Comparison of ENCODE assay signal across 35 mouse cellular contexts in genomic region chr10:127815888-127816287, GRCm38 (mm10). TPM values are rescaled to one million over a fixed set of nuclear protein-coding genes. Genes with fewer than 3 reads are reported as not detected.
DNase-seq lines count a peak whose midpoint lies in the region; ATAC-seq lines count a peak whose summit lies in the region.
"Had no signal": no experiment of that assay in that cellular context is flagged by ENCODE, and none has a peak within 500 bp of the region (broad histone marks: within the 10 kb centered on the region; RNA-seq: fewer than 3 reads in every experiment).

No protein-coding gene starts in this region.

- H3K9ac ChIP-seq in kidney, embryonic 15.5 days: no peak overlapping the region
- no peak overlapping the region for H3K9ac ChIP-seq in kidney, embryonic 16.5 days (replicated peaks; ENCODE audit: low read length)
- H3K9ac ChIP-seq: embryonic facial prominence, embryonic 13.5 days; forebrain, embryonic 13.5 days; hindbrain, embryonic 13.5 days had no signal

- DNase-seq in heart, adult 11 months: peak; percentile 45
- DNase-seq in heart, postnatal 4 days: no peak
- DNase-seq in kidney, adult 8-10 months: peak; percentile 30 to 59
- peak; percentile 18 to 59 for DNase-seq in kidney, postnatal 25 days
- DNase-seq: adrenal gland, adult 8-10 months; adrenal gland, postnatal 25 days; cerebellum, adult 11-12 months; cerebellum, adult 8-10 months; cerebellum, postnatal 10 days; cerebellum, postnatal 36 days; embryo, embryonic 11 days; gastrocnemius, postnatal 10 days; gastrocnemius, postnatal 36 days had no signal

- ATAC-seq in kidney, embryonic 15.5 days (replicated peaks; ENCODE audit: low FRiP score): no peak
- no peak for ATAC-seq in kidney, embryonic 16.5 days (ENCODE audit: low FRiP score, low TSS enrichment)
- ATAC-seq in erythroid progenitor cell, adult 5-6 weeks (replicated peaks; ENCODE audit: low FRiP score, poor library complexity, severe bottlenecking): no peak
- ATAC-seq: activated CD4-positive, CD25-positive, alpha-beta regulatory T cell, adult 4 months; forebrain, embryonic 13.5 days; forebrain, embryonic 16.5 days had no signal

- H3K9me3 ChIP-seq in kidney, embryonic 15.5 days (replicated peaks): 0 out of 2 replicates have a peak, but pooled peaks cover 2% of the 10 kb centered on the region
- H3K9me3 ChIP-seq in kidney, embryonic 16.5 days (ENCODE audit: low read length): peaks cover 7% of the 10 kb centered on the region

- no peak overlapping the region for H3K4me3 ChIP-seq in kidney, embryonic 15.5 days (replicated peaks)
- H3K4me3 ChIP-seq in kidney, embryonic 16.5 days (ENCODE audit: low read length): no peak overlapping the region
- H3K4me3 ChIP-seq: embryonic facial prominence, embryonic 10.5 days; embryonic facial prominence, embryonic 13.5 days; erythroblast, embryonic 14.5 days; forebrain, embryonic 10.5 days; forebrain, embryonic 13.5 days; hindbrain, embryonic 10.5 days; hindbrain, embryonic 13.5 days had no signal

- H3K4me1 ChIP-seq in kidney, embryonic 15.5 days: no peaks in the 10 kb centered on the region
- H3K4me1 ChIP-seq in kidney, embryonic 16.5 days (ENCODE audit: insufficient read depth, low read length): no peaks in the 10 kb centered on the region
- H3K4me1 ChIP-seq: embryonic facial prominence, embryonic 10.5 days; embryonic facial prominence, embryonic 13.5 days; forebrain, embryonic 10.5 days; forebrain, embryonic 13.5 days; hindbrain, embryonic 10.5 days; hindbrain, embryonic 13.5 days had no signal

- no peaks in the 10 kb centered on the region for H3K36me3 ChIP-seq in kidney, embryonic 15.5 days
- no peaks in the 10 kb centered on the region for H3K36me3 ChIP-seq in kidney, embryonic 16.5 days (ENCODE audit: insufficient read depth, low read length)
- H3K36me3 ChIP-seq: embryonic facial prominence, embryonic 10.5 days; embryonic facial prominence, embryonic 13.5 days; forebrain, embryonic 10.5 days; hindbrain, embryonic 10.5 days; hindbrain, embryonic 13.5 days had no signal

- no peak overlapping the region for H3K27ac ChIP-seq in kidney, embryonic 15.5 days
- no peak overlapping the region for H3K27ac ChIP-seq in kidney, embryonic 16.5 days (ENCODE audit: low read length)
- H3K27ac ChIP-seq: embryonic facial prominence, embryonic 10.5 days; embryonic facial prominence, embryonic 13.5 days; forebrain, embryonic 10.5 days; forebrain, embryonic 13.5 days; hindbrain, embryonic 10.5 days; hindbrain, embryonic 13.5 days had no signal

- no peak overlapping the region for H3K4me2 ChIP-seq in kidney, embryonic 15.5 days
- no peak overlapping the region for H3K4me2 ChIP-seq in kidney, embryonic 16.5 days (replicated peaks; ENCODE audit: low read depth, low read length)
- H3K4me2 ChIP-seq: embryonic facial prominence, embryonic 13.5 days; forebrain, embryonic 13.5 days; heart, embryonic 11.5 days; hindbrain, embryonic 13.5 days had no signal

- H3K27me3 ChIP-seq in kidney, embryonic 15.5 days: no peaks in the 10 kb centered on the region
- no peaks in the 10 kb centered on the region for H3K27me3 ChIP-seq in kidney, embryonic 16.5 days (ENCODE audit: insufficient read depth, low read length)
- H3K27me3 ChIP-seq: embryonic facial prominence, embryonic 13.5 days; forebrain, embryonic 13.5 days; hindbrain, embryonic 13.5 days had no signal

RNA-seq across cellular contexts. Expression of gene Rdh16, which starts 14.9 kb away (rescaled TPM):
- total RNA-seq in heart, postnatal 4 days (2021): not detected
- polyA plus RNA-seq in kidney, embryonic 15.5 days (2015; fragmentation: Nextera tagmentation; extraction: Ambion mirVana): 0.36 and 0.45 TPM in 2 replicates
- 1.1 and 1.6 TPM in 2 replicates for polyA plus RNA-seq in kidney, embryonic 16.5 days (2015; fragmentation: Nextera tagmentation; extraction: Ambion mirVana)
- not detected in 2 replicates for total RNA-seq in erythroid progenitor cell, adult 5-6 weeks (2015; ENCODE audit: low replicate concordance)
- not detected in 2 replicates for total RNA-seq in erythroid progenitor cell, adult 5-6 weeks (2017; ENCODE audit: low replicate concordance)
- total RNA-seq: gastrocnemius, postnatal 36 days; granulocyte monocyte progenitor cell, adult 5-6 weeks; heart, adult 8-10 months; heart, postnatal 25 days had no signal
- polyA plus RNA-seq: activated CD4-positive, CD25-positive, alpha-beta regulatory T cell, adult 4 months; brain, embryonic 14.5 days; embryonic facial prominence, embryonic 10.5 days; embryonic facial prominence, embryonic 13.5 days; erythroblast, embryonic 14.5 days; forebrain, embryonic 10.5 days; forebrain, embryonic 13.5 days; forebrain, embryonic 16.5 days; heart, embryonic 11.5 days; heart, embryonic 14.5 days; heart, postnatal 0 days; hindbrain, embryonic 10.5 days; hindbrain, embryonic 13.5 days had no signal

RNA-seq across cellular contexts. Expression of gene Rdh19, which starts 33.8 kb away (rescaled TPM):
- total RNA-seq in heart, postnatal 4 days (2021): not detected
- polyA plus RNA-seq in kidney, embryonic 15.5 days (2015; fragmentation: Nextera tagmentation; extraction: Ambion mirVana): 2.0 TPM in 2 replicates
- 6.8 TPM in 2 replicates for polyA plus RNA-seq in kidney, embryonic 16.5 days (2015; fragmentation: Nextera tagmentation; extraction: Ambion mirVana)
- total RNA-seq in erythroid progenitor cell, adult 5-6 weeks (2015; ENCODE audit: low replicate concordance): not detected in 2 replicates
- not detected in 2 replicates for total RNA-seq in erythroid progenitor cell, adult 5-6 weeks (2017; ENCODE audit: low replicate concordance)
- total RNA-seq: adrenal gland, postnatal 25 days; ES-E14; gastrocnemius, adult 18-20 months; gastrocnemius, postnatal 10 days; gastrocnemius, postnatal 36 days; granulocyte monocyte progenitor cell, adult 5-6 weeks; heart, adult 8-10 months; heart, postnatal 25 days had no signal
- polyA plus RNA-seq: activated CD4-positive, CD25-positive, alpha-beta regulatory T cell, adult 4 months; brain, embryonic 14.5 days; cortical plate, adult 2 months; embryonic facial prominence, embryonic 10.5 days; embryonic facial prominence, embryonic 13.5 days; erythroblast, embryonic 14.5 days; forebrain, embryonic 10.5 days; forebrain, embryonic 13.5 days; forebrain, embryonic 16.5 days; heart, embryonic 11.5 days; heart, embryonic 14.5 days; heart, postnatal 0 days; hindbrain, embryonic 10.5 days; hindbrain, embryonic 13.5 days had no signal

RNA-seq across cellular contexts. Expression of gene Rdh9, which starts 39.7 kb away (rescaled TPM):
- total RNA-seq in heart, postnatal 4 days (2021): under 1 TPM in 1 of 2 experiments, not detected in 1; 0.19 TPM
- 0.19 TPM in 1 of 2 replicates, not detected in the other for polyA plus RNA-seq in kidney, embryonic 15.5 days (2015; fragmentation: Nextera tagmentation; extraction: Ambion mirVana)
- not detected in 2 replicates for polyA plus RNA-seq in kidney, embryonic 16.5 days (2015; fragmentation: Nextera tagmentation; extraction: Ambion mirVana)
- not detected in 2 replicates for total RNA-seq in erythroid progenitor cell, adult 5-6 weeks (2015; ENCODE audit: low replicate concordance)
- total RNA-seq in erythroid progenitor cell, adult 5-6 weeks (2017; ENCODE audit: low replicate concordance): not detected in 2 replicates
- total RNA-seq: adrenal gland, postnatal 25 days; gastrocnemius, adult 18-20 months; granulocyte monocyte progenitor cell, adult 5-6 weeks; heart, postnatal 25 days had no signal
- polyA plus RNA-seq: embryonic facial prominence, embryonic 10.5 days; erythroblast, embryonic 14.5 days; heart, embryonic 11.5 days; hindbrain, embryonic 10.5 days had no signal

RNA-seq across cellular contexts. Expression of gene Rdh16f2, which starts 50.4 kb away (rescaled TPM):
- total RNA-seq in heart, postnatal 4 days (2021): not detected
- polyA plus RNA-seq in kidney, embryonic 15.5 days (2015; fragmentation: Nextera tagmentation; extraction: Ambion mirVana): 0.64 and 0.72 TPM in 2 replicates
- polyA plus RNA-seq in kidney, embryonic 16.5 days (2015; fragmentation: Nextera tagmentation; extraction: Ambion mirVana): 1.1 and 1.3 TPM in 2 replicates
- total RNA-seq in erythroid progenitor cell, adult 5-6 weeks (2015; ENCODE audit: low replicate concordance): not detected in 2 replicates
- not detected in 2 replicates for total RNA-seq in erythroid progenitor cell, adult 5-6 weeks (2017; ENCODE audit: low replicate concordance)
- total RNA-seq: adrenal gland, adult 8-10 months; adrenal gland, postnatal 25 days; ES-E14; gastrocnemius, adult 18-20 months; gastrocnemius, postnatal 10 days; gastrocnemius, postnatal 36 days; granulocyte monocyte progenitor cell, adult 5-6 weeks; heart, adult 8-10 months; heart, postnatal 25 days had no signal
- polyA plus RNA-seq: activated CD4-positive, CD25-positive, alpha-beta regulatory T cell, adult 4 months; brain, embryonic 14.5 days; cortical plate, adult 2 months; embryonic facial prominence, embryonic 10.5 days; embryonic facial prominence, embryonic 13.5 days; erythroblast, embryonic 14.5 days; forebrain, embryonic 10.5 days; forebrain, embryonic 13.5 days; forebrain, embryonic 16.5 days; heart, embryonic 11.5 days; heart, embryonic 14.5 days; heart, postnatal 0 days; hindbrain, embryonic 10.5 days; hindbrain, embryonic 13.5 days had no signal

RNA-seq across cellular contexts. Expression of gene Rdh16f1, which starts 56.3 kb away (rescaled TPM):
- total RNA-seq in heart, postnatal 4 days (2021): under 1 TPM in 1 of 2 experiments, not detected in 1; 0.14 TPM
- 0.34 TPM in 1 of 2 replicates, not detected in the other for polyA plus RNA-seq in kidney, embryonic 15.5 days (2015; fragmentation: Nextera tagmentation; extraction: Ambion mirVana)
- 0.42 and 0.72 TPM in 2 replicates for polyA plus RNA-seq in kidney, embryonic 16.5 days (2015; fragmentation: Nextera tagmentation; extraction: Ambion mirVana)
- not detected in 2 replicates for total RNA-seq in erythroid progenitor cell, adult 5-6 weeks (2015; ENCODE audit: low replicate concordance)
- total RNA-seq in erythroid progenitor cell, adult 5-6 weeks (2017; ENCODE audit: low replicate concordance): not detected in 2 replicates
- total RNA-seq: ES-E14; gastrocnemius, postnatal 36 days; granulocyte monocyte progenitor cell, adult 5-6 weeks had no signal
- polyA plus RNA-seq: cortical plate, adult 2 months; embryonic facial prominence, embryonic 13.5 days; erythroblast, embryonic 14.5 days; forebrain, embryonic 10.5 days; forebrain, embryonic 13.5 days; forebrain, embryonic 16.5 days; heart, embryonic 14.5 days; heart, postnatal 0 days; hindbrain, embryonic 10.5 days; hindbrain, embryonic 13.5 days had no signal
